Mouse (Mus musculus): Measurements from ENCODE around the gene Plcd1. TPM values are rescaled to one million over a fixed set of nuclear protein-coding genes. Genes with fewer than 3 reads are reported as not detected.

The Plcd1 gene
- polyA plus RNA-seq, 1 experiment = 37.3 TPM

GRCm38 (mm10) chr9:119040101-119040775 lies 53.1 kb downstream of the Plcd1 start:
- Histone ChIP-seq H3K4me1 (ENCODE audit: control insufficient read depth, insufficient read depth, low read length) (no peaks in the 10 kb centered on the region), H3K4me3 (replicated peaks; ENCODE audit: extremely low read depth, low read depth, low read length) (no peak overlapping the region)
- DNase-seq = no peak
- no peak for TF ChIP-seq POLR2A (IDR thresholded peaks at IDR 0.05; ENCODE audit: borderline replicate concordance, extremely low read depth, low read depth, low read length)
- TF ChIP-seq CTCF (IDR thresholded peaks at IDR 0.05; ENCODE audit: insufficient read depth, low read length) = no peak
- 87% methylated on average over 15 of the region's 15 CpGs for WGBS

- DNase-seq = no peak
- no peak for TF ChIP-seq POLR2A (IDR thresholded peaks at IDR 0.05; ENCODE audit: borderline replicate concordance, extremely low read depth, low read depth, low read length)
- TF ChIP-seq CTCF (IDR thresholded peaks at IDR 0.05; ENCODE audit: insufficient read depth, low read length) = no peak
Observed at GRCm38 (mm10) chr9:119038574-119038973, 54.7 kb downstream of the Plcd1 start.

GRCm38 (mm10) chr9:119037076-119037730 lies 56.1 kb downstream of the Plcd1 start:
- DNase-seq = no peak
- peaks cover 2% of the 10 kb centered on the region for H3K4me1 ChIP-seq (ENCODE audit: control insufficient read depth, insufficient read depth, low read length)
- H3K4me3 ChIP-seq (replicated peaks; ENCODE audit: extremely low read depth, low read depth, low read length) = no peak overlapping the region
- TF ChIP-seq POLR2A (IDR thresholded peaks at IDR 0.05; ENCODE audit: borderline replicate concordance, extremely low read depth, low read depth, low read length) (no peak), CTCF (IDR thresholded peaks at IDR 0.05; ENCODE audit: insufficient read depth, low read length) (no peak)
- 69% methylated on average over 15 of the region's 15 CpGs for WGBS

More at GRCm38 (mm10) chr9:119038574-119038973, 54.7 kb downstream of the Plcd1 start:
- Histone ChIP-seq H3K4me3 (replicated peaks; ENCODE audit: extremely low read depth, low read depth, low read length) (no peak overlapping the region), H3K4me1 (ENCODE audit: control insufficient read depth, insufficient read depth, low read length) (no peaks in the 10 kb centered on the region)
- WGBS = 83% methylated on average over 3 of the region's 3 CpGs

- no peak for DNase-seq
- Histone ChIP-seq H3K4me3 (replicated peaks; ENCODE audit: extremely low read depth, low read depth, low read length) (no peak overlapping the region), H3K4me1 (ENCODE audit: control insufficient read depth, insufficient read depth, low read length) (peaks cover 6% of the 10 kb centered on the region)
- 41% methylated on average over 7 of the region's 7 CpGs for WGBS
- TF ChIP-seq CTCF (IDR thresholded peaks at IDR 0.05; ENCODE audit: insufficient read depth, low read length) (no peak), POLR2A (IDR thresholded peaks at IDR 0.05; ENCODE audit: borderline replicate concordance, extremely low read depth, low read depth, low read length) (no peak)
Observed at GRCm38 (mm10) chr9:119035836-119036235, 57.5 kb downstream of the Plcd1 start.

- Histone ChIP-seq H3K4me1 (ENCODE audit: control insufficient read depth, insufficient read depth, low read length) (peaks cover 7% of the 10 kb centered on the region), H3K4me3 (replicated peaks; ENCODE audit: extremely low read depth, low read depth, low read length) (no peak overlapping the region)
- TF ChIP-seq CTCF (IDR thresholded peaks at IDR 0.05; ENCODE audit: insufficient read depth, low read length) (no peak), POLR2A (IDR thresholded peaks at IDR 0.05; ENCODE audit: borderline replicate concordance, extremely low read depth, low read depth, low read length) (no peak)
- 92% methylated on average over 29 of the region's 29 CpGs for WGBS
- DNase-seq = no peak
Observed at GRCm38 (mm10) chr9:119034676-119035665, 58.3 kb downstream of the Plcd1 start.

- H3K4me1 ChIP-seq (ENCODE audit: control insufficient read depth, insufficient read depth, low read length) = peaks cover 12% of the 10 kb centered on the region
- TF ChIP-seq POLR2A (IDR thresholded peaks at IDR 0.05; ENCODE audit: borderline replicate concordance, extremely low read depth, low read depth, low read length) (no peak), CTCF (IDR thresholded peaks at IDR 0.05; ENCODE audit: insufficient read depth, low read length) (no peak)
- WGBS = 87% methylated on average over 8 of the region's 8 CpGs
- H3K4me3 ChIP-seq (replicated peaks; ENCODE audit: extremely low read depth, low read depth, low read length) = no peak overlapping the region
- no peak for DNase-seq
Observed at GRCm38 (mm10) chr9:119034069-119034468, 59.2 kb downstream of the Plcd1 start.

GRCm38 (mm10) chr9:119033111-119033921 lies 60.0 kb downstream of the Plcd1 start:
- DNase-seq = no peak
- Histone ChIP-seq H3K4me1 (ENCODE audit: control insufficient read depth, insufficient read depth, low read length) (peaks cover 12% of the 10 kb centered on the region), H3K4me3 (replicated peaks; ENCODE audit: extremely low read depth, low read depth, low read length) (no peak overlapping the region)
- WGBS = 79% methylated on average over 19 of the region's 19 CpGs
- no peak for TF ChIP-seq CTCF (IDR thresholded peaks at IDR 0.05; ENCODE audit: insufficient read depth, low read length)
- TF ChIP-seq POLR2A (IDR thresholded peaks at IDR 0.05; ENCODE audit: borderline replicate concordance, extremely low read depth, low read depth, low read length) = no peak

- TF ChIP-seq CTCF (IDR thresholded peaks at IDR 0.05; ENCODE audit: insufficient read depth, low read length) (no peak), POLR2A (IDR thresholded peaks at IDR 0.05; ENCODE audit: borderline replicate concordance, extremely low read depth, low read depth, low read length) (no peak)
- DNase-seq = no peak
- Histone ChIP-seq H3K4me3 (replicated peaks; ENCODE audit: extremely low read depth, low read depth, low read length) (no peak overlapping the region), H3K4me1 (ENCODE audit: control insufficient read depth, insufficient read depth, low read length) (peaks cover 12% of the 10 kb centered on the region)
- WGBS = 77% methylated on average over 9 of the region's 9 CpGs
Observed at GRCm38 (mm10) chr9:119032538-119032937, 60.8 kb downstream of the Plcd1 start.
